Mouse (Mus musculus): ENCODE measurements around the gene Rtbdn.

Gene Rtbdn

DNA sequence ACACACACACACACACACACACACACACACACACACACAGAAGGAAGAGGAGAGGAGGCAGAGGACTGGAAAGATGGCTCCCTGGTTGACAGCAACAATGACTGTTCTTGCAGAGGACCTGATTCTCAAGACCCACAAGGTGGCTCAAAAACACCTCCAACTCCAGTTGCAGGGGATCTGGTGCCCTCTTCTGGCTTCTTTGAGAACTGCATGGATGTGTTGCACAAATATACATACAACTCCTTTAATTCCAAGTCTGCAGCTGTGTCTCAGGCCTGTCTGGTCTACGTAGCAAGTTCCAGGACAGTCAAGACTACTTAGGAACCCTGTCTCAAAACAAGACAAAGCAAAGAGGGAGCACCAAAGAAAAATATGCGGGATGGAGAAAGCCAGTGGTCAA lies 10.0 kb downstream of the Rtbdn start:
- peak; percentile 50; the same call in 1 of the 2 replicates for ATAC-seq (ENCODE audit: low TSS enrichment)

DNA sequence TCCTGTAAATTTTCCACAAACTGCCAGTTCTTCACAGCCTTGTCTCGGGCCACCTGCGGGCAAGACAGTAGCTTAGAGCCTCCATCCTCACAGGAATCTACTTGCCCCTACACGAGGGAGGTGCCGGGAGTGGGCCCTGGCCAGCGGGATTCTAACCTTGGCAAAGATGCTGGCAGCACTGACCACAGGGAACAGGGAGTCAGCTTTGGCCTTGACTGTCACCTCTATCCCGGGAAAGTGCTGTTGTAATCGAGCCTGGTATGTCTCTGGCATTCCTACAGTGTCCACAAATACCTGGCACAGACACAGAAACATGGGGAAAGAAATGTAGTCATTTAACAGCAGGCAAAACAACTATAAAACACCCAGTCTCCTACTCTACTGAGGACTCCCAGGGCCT lies 13.0 kb downstream of the Rtbdn start:
- ATAC-seq (ENCODE audit: low TSS enrichment), result no peak

DNA sequence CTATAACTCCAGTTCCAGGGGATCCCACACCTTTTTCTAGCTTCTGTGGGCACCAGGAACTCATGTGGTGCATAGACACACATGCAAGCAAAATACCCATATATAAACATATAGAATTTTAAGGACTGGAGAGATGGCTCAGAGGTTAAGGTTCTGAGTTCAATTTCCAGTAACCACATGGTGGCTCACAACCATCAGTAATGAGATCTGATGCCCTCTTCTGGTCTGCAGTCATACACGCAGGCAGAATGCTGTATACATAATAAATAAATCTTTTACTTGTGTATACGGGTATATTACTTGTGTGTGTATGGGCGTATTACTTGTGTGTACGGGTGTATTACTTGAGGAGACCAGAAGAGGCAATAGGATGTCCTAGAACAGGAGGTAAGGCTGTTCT lies 17.2 kb downstream of the Rtbdn start:
- no peak for ATAC-seq (ENCODE audit: low TSS enrichment)

DNA sequence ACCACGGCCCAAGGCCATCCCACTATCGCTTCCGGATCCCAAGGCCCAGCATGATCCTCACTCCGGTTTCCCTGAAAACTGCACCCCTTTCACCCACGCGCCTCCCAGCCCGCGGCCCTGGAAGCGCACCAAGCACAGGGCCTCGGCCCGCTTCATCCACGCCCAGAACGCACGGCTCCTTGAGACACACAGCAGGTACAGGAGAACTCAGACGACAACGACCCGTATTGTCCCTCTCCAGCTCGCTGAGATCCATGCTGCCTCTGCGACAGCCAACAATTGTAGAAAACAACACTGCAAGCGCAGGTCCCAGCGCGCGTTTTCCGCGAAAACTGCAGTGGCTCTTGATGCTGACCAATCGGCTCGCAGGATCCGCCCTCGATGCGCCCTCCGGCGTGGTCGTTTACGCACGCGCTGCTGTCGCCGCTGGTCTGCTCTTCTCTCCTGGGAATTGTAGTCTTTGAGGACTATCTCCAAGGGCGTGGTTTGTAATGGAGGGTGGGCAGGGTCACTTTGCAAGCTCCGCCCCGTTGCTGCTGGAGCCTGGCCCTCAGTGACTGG lies 19.0 kb downstream of the Rtbdn start:
- peak; percentile 89 for ATAC-seq (ENCODE audit: low TSS enrichment)

DNA sequence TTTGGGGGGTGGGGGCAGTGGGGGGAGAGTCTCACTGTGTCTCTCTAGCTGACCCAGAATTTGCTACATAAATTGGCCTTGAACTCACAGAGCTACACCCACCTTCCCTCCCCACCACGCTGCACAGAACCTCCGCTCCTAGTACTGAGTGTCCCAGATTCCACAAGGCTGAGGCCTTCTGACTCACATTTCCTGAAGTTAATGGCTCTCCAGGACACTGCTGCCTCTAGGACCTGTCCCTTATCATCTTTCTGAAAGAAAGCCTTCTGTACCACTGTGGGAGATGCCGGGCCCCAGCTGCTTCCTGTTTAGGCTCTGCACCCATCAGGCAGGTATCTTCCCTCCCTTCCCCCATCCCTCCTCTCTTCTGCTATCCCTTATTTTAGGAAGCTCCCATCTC lies 19.8 kb downstream of the Rtbdn start:
- no peak for ATAC-seq (ENCODE audit: low TSS enrichment)

DNA sequence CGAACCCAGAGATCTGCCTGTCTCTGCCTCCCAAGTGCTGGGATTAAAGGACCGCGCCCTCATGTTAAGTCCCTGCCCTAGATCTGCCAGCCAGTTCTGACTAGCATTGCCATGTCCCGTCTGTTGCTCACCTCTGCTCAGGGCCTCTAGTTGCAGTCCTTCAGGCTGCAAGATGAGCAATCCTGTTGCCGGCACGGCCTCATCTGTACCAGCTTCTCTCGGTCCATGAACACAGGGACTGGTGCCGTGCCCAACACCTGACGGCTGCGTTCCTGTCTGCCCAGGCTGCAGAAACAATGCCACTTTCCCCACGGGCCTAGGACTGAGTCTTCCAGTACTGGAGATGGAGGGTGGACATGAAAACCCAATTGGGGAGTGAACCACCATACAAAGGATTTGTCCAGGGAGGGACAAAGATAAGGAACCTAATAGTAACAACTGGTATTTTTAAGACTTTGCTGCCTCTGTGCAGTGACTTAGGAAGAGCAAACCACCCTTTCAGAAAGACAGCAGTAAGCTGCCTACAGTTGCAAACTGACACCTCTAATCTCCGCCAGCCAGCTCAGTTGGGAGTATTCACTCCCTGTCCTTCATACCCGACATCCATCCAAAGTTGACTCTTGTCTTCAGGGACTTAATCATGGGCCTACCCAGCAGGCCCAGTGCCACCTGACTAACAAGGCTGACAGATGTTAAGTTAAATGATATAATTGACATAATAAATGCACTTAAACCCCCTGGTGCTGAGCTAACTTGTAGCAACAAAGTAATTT lies 20.9 kb downstream of the Rtbdn start:
- no peak for ATAC-seq (ENCODE audit: low TSS enrichment)

DNA sequence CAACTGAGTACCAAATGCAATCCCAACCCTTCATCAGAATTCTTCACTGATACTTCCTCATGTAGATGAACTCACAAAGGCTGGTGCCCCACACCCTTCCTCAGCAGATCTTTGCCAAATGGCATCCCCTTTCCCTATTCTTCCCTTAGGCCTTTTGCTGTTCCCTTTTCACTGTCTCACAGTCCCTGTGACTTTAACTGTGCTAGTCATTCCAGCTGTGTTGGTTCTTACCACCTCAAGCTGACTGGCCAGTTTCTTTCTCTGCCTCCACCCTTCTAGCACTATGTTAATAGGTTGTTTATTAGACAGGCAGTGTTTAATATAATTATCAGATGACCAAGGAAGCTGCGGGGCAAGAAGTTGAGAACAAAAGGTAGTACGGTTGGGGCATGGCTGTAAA lies 21.9 kb downstream of the Rtbdn start:
- ATAC-seq (ENCODE audit: low TSS enrichment), result no peak

DNA sequence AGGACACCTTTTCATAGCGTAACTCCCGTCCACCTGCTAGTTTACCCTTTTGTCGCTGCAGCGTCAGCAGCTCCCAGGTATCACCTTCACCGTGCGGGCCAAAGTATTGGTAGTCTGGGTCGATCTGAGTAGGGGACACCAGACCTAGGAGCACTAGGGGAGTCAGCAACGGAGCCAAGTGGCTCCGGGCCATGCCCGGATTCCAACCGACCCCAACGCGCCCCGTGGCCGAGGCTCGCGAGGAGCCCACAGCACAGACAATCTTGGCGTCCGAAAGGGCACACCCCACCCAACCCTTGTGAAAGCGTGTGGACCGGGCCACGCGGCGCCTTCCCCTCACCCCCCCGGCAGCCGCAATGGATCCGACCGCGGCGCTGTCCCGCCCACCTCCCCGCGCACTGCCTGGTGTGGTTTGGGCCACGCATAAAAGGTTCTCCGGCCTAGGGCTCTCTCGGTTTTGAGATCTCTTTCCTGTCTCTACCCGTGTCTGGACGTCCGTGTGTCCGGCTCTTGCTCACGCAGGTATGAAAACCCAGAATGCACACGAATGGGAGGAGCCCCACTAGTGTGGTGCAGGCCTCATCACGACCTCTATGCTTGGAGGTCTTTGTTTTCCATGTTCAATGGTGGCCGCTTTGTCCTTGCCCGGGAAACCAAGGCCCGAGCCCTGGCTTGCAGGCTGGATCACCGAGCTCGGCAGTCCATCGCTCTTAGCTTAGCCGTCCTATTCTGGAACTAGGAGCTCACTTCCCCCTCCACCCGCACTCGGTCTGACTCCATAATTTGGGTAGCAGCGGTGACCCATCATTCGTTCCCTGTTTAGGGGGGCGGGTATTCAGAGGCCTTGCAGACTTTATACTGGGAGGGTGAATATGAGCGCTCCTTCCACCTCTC lies 22.7 kb downstream of the Rtbdn start, which contains the start of the genes Gm49661, Prdx2 and Rnaseh2a:
Gene Gm49661 (minus strand): TSS at position 193 of the 894 bp plus-strand sequence.
Gene Prdx2 (plus strand): TSS at position 347 of the 894 bp plus-strand sequence.
Gene Rnaseh2a (minus strand): TSS at position 527 of the 894 bp plus-strand sequence.
- peak; percentile 56 for ATAC-seq (ENCODE audit: low TSS enrichment)

DNA sequence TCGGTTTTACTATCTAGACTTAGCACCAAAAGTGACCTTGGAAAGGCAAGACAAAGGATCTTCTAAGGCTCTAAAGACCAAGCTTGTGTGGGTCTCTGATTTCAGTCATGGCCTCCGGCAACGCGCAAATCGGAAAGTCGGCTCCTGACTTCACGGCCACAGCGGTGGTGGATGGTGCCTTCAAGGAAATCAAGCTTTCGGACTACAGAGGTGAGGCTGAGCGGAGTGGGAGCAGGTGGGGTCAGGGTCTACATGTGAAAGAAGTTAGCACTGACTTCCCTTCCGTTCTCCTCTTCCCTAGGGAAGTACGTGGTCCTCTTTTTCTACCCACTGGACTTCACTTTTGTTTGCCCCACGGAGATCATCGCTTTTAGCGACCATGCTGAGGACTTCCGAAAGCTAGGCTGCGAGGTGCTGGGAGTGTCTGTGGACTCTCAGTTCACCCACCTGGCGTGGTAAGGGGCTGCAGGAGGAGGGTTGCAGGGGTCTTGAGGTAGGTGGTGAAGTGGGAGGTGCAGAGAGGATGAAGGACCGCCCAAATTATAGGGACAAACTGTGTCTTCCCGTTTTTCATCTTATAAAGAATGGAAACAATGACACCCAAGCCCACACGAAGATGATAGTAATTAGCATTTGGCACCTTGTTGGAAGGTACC lies 23.5 kb downstream of the Rtbdn start:
- no peak for ATAC-seq (ENCODE audit: low TSS enrichment)

DNA sequence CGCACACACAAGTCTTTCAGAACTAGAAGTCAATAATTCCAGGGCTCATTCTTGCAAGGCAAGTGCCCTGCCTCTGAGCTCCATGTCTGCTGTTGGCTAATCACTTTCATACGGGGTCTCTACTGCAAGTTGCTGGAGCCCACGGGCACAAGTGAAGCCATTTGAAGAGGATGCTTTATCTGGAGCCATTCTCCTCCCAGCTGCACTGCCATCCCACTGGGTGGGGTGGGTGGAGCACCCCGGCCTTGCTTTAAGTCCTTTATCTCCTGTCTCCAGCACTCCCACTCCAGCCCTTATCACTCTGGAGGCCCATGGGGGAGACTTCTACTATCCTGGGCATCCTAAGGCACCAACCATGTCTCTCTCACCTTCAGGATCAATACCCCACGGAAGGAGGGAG lies 24.1 kb downstream of the Rtbdn start:
- no peak for ATAC-seq (ENCODE audit: low TSS enrichment)

DNA sequence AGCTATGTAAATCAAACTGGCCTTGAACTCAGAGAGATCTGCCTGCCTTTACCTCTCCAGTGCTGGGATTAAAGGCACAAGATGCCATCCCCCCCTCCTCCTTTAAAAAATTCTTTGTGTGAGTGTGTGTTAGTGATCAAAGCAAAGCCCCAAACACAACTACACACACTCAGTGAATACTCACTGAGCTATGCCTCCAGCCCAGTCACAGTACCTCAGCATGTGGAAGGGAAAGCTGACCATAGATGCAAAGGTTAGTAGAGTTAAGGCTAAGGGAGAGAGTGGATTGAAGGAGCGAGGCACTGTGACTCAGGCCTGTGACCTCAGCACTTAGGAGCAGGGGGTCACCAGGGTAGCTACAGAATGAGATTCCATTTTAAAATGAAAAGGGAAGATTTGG lies 26.3 kb downstream of the Rtbdn start:
- no peak for ATAC-seq (ENCODE audit: low TSS enrichment)

DNA sequence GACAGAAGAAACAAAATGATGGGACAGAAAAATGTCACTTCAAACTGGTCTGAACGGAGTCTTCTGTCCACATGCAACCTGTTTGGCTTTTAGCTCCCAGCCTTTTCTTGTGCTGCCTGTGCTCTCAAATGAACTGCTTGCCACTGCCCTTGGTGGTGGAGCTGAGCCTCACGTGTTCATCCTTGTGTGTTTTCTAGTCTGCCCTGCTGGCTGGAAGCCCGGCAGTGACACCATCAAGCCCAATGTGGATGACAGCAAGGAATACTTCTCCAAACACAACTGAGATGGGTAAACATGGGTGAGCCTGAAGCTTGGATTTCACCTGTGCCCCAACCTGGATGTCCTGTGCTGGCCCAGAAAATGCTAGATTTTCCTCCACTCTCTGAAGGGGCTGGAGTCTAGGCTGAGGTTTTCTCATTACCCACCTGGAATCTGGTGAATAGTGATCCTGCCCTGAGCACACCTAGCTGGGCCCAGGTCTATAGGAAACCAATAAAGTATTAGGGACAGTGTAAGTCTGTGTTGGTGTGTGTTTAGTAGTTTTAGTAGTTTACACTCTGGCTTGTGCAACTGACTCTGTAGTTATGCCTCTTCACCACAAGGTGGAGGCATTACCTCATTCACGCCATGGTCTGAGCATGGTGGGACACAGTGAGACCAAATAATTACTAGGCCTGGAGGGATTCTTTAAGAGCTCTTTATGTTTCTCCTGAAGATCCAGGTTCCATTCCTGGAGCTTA lies 27.2 kb downstream of the Rtbdn start:
- ATAC-seq (ENCODE audit: low TSS enrichment), result no peak

DNA sequence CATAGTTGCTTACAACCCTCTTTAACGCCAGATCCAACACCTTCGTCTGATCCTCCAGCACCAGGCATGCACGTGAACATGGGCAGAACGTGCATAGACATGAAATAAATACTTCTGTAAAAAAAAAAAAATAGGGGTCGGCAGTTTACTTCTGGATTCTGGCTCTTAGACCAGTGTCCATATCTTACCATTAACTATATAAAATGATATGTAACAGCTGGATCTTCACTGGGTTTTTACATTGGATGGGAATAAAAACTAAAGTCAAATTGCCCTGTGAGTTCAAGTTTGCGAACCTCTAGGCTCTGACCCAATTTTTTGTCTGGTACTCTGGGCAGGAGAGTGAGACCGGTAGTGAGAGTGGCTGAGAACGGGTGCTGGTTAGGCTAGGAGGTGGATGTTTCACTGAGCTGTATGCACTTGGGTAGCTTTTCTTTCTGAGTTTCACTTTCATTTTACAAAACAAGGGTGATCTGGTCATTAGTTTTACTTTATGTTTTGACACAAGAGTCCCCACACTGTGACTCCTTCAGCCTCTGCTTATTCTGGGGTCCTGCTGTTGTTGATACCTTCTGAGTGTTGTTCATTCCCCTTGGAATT lies 27.9 kb downstream of the Rtbdn start:
- no peak for ATAC-seq (ENCODE audit: low TSS enrichment)

DNA sequence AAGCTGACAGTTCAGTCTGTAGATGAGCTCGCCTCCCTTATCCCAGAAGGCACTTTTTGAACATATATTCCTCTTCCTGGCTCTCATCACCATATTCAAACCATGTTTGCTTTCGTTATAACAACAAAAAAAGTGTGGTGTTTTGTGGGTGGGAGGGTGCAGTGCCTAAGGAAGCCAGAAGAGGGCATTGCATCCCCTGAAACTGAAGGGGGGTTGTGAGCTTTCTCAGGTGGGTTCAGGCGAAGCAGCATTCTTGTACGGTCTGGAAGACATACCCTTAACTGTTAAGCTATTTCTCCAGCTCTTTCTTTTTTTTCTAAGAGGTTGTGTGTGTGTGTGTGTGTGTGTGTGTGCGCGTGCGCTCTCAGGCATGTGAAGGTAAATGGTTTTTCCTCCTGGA lies 28.6 kb downstream of the Rtbdn start:
- ATAC-seq (ENCODE audit: low TSS enrichment), result no peak

DNA sequence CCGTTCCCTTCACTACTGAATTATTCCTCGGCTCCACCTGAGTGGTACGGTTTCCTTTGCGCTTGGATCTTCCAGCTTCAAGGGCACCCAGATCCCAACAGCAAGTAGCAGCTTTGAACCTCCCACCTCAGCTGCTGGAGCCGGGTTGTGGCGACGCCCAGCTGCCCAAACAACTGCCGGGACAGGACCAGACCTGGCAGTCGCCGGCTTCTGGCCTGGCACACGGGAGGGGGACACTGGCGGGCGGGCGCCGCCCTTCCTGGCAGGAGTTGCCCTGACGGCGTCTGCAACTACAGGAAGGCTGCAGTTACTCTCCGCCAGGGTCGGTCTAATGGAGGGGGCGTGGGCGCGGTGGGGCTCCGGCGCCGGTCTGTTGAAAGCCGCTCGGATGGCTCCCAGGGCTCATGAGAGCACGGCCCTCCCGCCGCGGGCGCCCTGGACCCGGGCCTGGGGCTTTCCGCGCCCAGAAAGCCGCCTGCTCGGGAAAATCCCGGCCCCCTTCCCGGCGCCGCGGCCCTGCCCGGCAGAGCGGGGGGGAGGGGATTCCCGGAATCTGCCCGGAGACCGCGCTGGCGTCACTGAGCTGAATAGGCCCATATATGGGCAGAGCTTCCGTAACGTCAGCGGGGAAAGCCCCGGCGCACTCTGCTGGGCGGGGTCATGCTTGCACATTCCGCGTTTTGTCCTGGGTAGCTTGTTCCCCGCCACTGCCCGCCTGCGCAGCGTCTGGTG lies 29.4 kb downstream of the Rtbdn start:
- peak; percentile 42 for ATAC-seq (ENCODE audit: low TSS enrichment)

DNA sequence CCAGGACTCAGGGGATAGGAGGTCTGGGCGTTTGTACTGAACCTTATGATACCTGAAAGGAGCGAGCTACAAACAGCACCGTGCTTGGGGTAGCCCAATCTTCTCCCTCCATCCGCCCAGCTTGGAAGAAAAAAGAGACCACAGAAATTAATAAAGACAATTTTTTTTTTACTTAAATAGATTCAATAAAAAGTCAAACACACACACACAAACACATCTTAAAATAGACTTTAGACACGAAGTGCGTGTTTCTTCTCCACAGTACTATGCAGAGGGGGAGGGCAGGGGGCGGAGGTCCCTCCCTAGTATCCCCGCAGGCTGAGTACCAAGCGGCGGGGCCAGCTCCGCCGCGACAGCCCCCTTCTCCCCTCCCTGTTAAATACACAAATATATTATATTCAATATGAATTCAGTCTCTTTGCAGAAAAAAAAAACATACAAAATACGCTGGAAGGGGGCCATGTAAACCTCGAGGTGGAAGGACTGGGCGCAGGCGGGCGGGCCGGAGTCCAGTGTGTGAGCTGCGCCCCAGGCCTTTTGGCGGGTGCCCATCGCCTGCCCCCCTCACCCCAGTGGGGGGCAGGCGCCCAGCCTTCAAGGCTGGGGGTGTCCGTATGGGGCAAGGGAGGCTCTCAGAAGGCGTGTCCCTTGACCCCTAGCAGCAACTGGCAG lies 30.1 kb downstream of the Rtbdn start:
- no peak for ATAC-seq (ENCODE audit: low TSS enrichment)

DNA sequence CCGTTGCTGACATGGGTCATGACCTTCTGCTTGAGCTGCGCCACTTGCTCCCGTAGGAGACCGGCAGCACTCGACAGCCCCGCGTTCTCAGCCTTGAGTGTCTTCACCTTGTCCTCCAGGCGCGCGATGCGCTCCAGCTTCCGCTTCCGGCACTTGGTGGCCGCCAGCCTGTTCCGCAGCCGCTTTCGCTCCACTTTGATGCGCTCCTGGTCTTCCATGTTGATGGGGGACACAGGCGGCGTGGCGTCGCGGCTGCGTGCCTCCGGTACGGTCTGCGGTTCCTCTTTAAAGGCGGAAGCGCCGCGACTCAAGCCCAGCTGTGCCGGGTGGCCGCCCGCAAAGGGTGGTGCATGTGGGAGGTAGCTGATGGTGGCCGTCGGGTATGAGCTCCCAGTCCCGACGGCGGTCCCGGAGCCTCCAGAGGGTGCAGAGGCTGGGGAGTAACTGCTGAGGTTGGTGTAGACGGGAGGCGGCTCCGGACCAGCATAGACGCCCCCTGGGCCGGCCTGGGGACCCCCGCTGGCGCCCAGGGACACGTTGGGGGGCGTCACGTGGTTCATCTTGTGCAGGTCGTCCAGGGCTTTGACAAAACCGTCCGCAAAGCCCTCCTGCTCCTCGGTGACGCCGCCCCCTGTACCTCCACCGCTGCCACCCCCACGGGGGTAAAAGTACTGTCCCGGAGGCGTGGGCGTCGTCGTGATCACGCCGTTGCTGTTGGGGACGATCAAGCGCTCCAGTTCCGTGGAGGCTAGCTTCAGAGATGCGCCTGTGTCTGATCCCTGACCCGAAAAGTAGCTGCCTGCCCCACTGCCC lies 30.9 kb downstream of the Rtbdn start:
- ATAC-seq (ENCODE audit: low TSS enrichment), result no peak

DNA sequence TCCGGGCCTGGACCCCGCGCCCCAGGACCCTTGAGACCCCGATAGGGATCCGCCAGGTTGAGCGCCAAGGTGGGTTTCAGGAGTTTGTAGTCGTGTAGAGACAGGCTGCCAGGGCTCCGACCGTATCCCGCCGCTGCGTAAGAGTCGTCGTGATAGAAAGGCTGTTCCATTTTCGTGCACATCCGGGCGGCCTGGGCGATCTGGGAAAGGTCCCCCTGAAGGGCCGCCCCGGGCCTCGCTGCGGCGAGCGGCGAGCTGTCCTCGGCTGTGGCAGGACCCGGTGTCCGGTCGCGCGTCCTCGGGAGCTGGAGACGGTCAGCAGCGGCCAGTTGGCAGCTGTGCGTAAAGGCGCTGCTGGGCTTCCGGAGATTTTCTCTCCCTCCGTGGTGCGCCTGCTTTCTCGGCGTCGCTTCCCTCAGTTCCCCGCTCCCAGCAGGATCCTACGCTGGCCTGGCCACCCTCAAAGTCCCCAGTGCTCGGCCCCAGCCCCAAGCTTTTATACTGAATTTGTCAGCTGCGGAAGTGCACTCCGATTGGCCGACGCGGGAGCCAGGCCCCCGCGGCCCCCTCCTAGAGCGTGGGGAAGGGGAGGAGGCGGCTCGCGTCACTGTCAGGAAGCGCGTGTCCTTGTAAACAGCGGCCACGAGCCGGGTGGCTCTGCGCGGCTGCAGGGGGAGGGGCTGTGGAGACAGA lies 31.6 kb downstream of the Rtbdn start, which contains the start of gene Junb:
Gene Junb (minus strand): TSS at position 471 of the 693 bp plus-strand sequence.
- peak; percentile 46 for ATAC-seq (ENCODE audit: low TSS enrichment)

Data from frontal cortex, adult (tissue).